In the genomic region with DNA sequence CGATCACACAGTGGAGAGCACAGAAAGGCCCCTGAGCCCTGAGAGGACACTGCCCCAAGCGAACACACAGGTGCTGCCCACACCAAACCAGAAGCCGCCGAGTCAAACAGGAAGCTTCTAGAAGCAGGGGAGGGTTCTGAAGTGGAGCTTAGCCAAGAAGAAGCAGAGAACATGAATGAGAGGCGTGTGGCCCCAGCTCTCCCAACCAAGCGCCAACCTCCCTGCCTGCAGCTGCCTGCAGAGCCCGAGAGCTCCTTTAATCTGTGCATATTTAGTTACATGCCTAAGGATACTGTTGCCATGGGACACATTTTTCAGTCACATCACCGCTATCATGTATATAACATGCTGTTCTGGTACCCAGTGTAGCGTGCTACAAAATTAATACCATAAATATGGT, we compare ENCODE assay signal across 12 mouse cellular contexts. TPM values are rescaled to one million over a fixed set of nuclear protein-coding genes. Genes with fewer than 3 reads are reported as not detected.
A peak's percentile ranks its signal among the peaks of the same experiment; 100 is the strongest.
DNase-seq lines count a peak whose midpoint lies in the region; ATAC-seq lines count a peak whose summit lies in the region.
"Had no signal": no experiment of that assay in that cellular context is flagged by ENCODE, and none has a peak within 500 bp of the region (broad histone marks: within the 10 kb centered on the region; RNA-seq: fewer than 3 reads in every experiment).

No protein-coding gene starts in this region.

- H3K4me2 ChIP-seq in midbrain, embryonic 14.5 days (ENCODE audit: low read length): no peak overlapping the region
- H3K4me2 ChIP-seq: heart, embryonic 11.5 days had no signal

- H3K27me3 ChIP-seq in midbrain, embryonic 14.5 days (ENCODE audit: control insufficient read depth, insufficient read depth, low read length): no peaks in the 10 kb centered on the region
- H3K27me3 ChIP-seq: Patski had no signal

- H3K27ac ChIP-seq in midbrain, embryonic 14.5 days (replicated peaks; ENCODE audit: low read depth, low read length): no peak overlapping the region

- no peak overlapping the region for H3K4me3 ChIP-seq in midbrain, embryonic 14.5 days (replicated peaks; ENCODE audit: low read depth, low read length)

- ATAC-seq in midbrain, embryonic 14.5 days (ENCODE audit: low FRiP score, low TSS enrichment): no peak
- ATAC-seq in granulocyte monocyte progenitor cell, adult 5-6 weeks (replicated peaks; ENCODE audit: poor library complexity, severe bottlenecking): no peak
- ATAC-seq: inflammation-experienced regulatory T-cells, adult 6 months had no signal

- no peaks in the 10 kb centered on the region for H3K36me3 ChIP-seq in midbrain, embryonic 14.5 days (ENCODE audit: control insufficient read depth, insufficient read depth, low read length)

- H3K9ac ChIP-seq in midbrain, embryonic 14.5 days (replicated peaks; ENCODE audit: low read length): no peak overlapping the region

- peaks cover 31% of the 10 kb centered on the region for H3K4me1 ChIP-seq in midbrain, embryonic 14.5 days (ENCODE audit: control insufficient read depth, insufficient read depth, low read length)

- no peaks in the 10 kb centered on the region for H3K9me3 ChIP-seq in midbrain, embryonic 14.5 days (ENCODE audit: control insufficient read depth, low read length)

- peak; percentile 24 for DNase-seq in gastrocnemius, adult 18-20 months (ENCODE audit: low spot score)
- DNase-seq in gastrocnemius, postnatal 4 days (ENCODE audit: low spot score in 2 of 2): no peak
- DNase-seq in lung, postnatal 10 days: peak; percentile 35
- no peak for DNase-seq in lung, postnatal 25 days (ENCODE audit: low spot score)
- DNase-seq in NIH3T3 (ENCODE audit: low read depth): peak; percentile 51
- DNase-seq in midbrain, embryonic 14.5 days: peak; percentile 43
- no peak for DNase-seq in spleen, postnatal 14 days (ENCODE audit: low spot score in 2 of 2)
- DNase-seq: cerebellum, adult 11 months had no signal

- 51% methylated on average over 9 of the region's 9 CpGs for WGBS in midbrain, embryonic 14.5 days

RNA-seq across cellular contexts. Expression of a gene that starts 58.6 kb away (rescaled TPM):
- total RNA-seq in gastrocnemius, adult 18-20 months (2021): 10 to 100 TPM in 1 of 2 experiments, 1 to 10 TPM in 1; 10.0 to 13.4 TPM
- 10 to 100 TPM; 11.4 to 12.5 TPM for total RNA-seq in gastrocnemius, postnatal 4 days (2021)
- polyA plus RNA-seq in midbrain, embryonic 14.5 days (2014; fragmentation: Nextera tagmentation; extraction: Ambion mirVana): 18.0 TPM in 2 replicates
- total RNA-seq in granulocyte monocyte progenitor cell, adult 5-6 weeks (2014; fragmentation: Nextera tagmentation): not detected in 2 replicates
- total RNA-seq in granulocyte monocyte progenitor cell, adult 5-6 weeks (2017): not detected in 2 replicates
- polyA plus RNA-seq: inflammation-experienced regulatory T-cells, adult 6 months had no signal

Comparison
In these comparisons a context has a peak if more than half of its experiments do, and no peak if none do; other contexts are left out.
1. DNase-seq: peak in gastrocnemius, adult 18-20 months (single experiment), lung, postnatal 10 days (single experiment), NIH3T3 (single experiment) and midbrain, embryonic 14.5 days (single experiment); none in gastrocnemius, postnatal 4 days (0 of 2), lung, postnatal 25 days (single experiment) and spleen, postnatal 14 days (0 of 2).
2. RNA of a gene that starts 58.6 kb away (total RNA-seq): 10.0 to 13.4 TPM in gastrocnemius, adult 18-20 months and 11.4 to 12.5 TPM in gastrocnemius, postnatal 4 days; not detected in granulocyte monocyte progenitor cell, adult 5-6 weeks; every median in the first group is over 10 times any median in the second.